Mouse (Mus musculus) retina, adult 2 months (tissue): Measurements from ENCODE around the gene Nkx1-2.

Experiments used
- DNase-seq: peaks from one replicate; pipeline ENCODE4 v3.0.0-alpha.2; 2012; ENCODE audit warnings: low read depth, low spot score

Gene Nkx1-2

GRCm38 (mm10) chr7:132568817-132569216, 30.6 kb downstream of the Nkx1-2 start:
- no peak for DNase-seq

- no peak for DNase-seq
Measured at GRCm38 (mm10) chr7:132565831-132566230, 33.6 kb downstream of the Nkx1-2 start.

GRCm38 (mm10) chr7:132559138-132559766, 40.2 kb downstream of the Nkx1-2 start:
- DNase-seq: no peak

- DNase-seq: no peak
Measured at GRCm38 (mm10) chr7:132558141-132558736, 41.2 kb downstream of the Nkx1-2 start.

GRCm38 (mm10) chr7:132556575-132556974, 42.9 kb downstream of the Nkx1-2 start:
- no peak for DNase-seq

- DNase-seq: no peak
Measured at GRCm38 (mm10) chr7:132555911-132556310, 43.5 kb downstream of the Nkx1-2 start.

GRCm38 (mm10) chr7:132554091-132554490, 45.3 kb downstream of the Nkx1-2 start:
- no peak for DNase-seq

GRCm38 (mm10) chr7:132551351-132552126, 47.9 kb downstream of the Nkx1-2 start:
- peak; percentile 66 for DNase-seq

- DNase-seq: no peak
Measured at GRCm38 (mm10) chr7:132547126-132547525, 52.3 kb downstream of the Nkx1-2 start.
